Mouse (Mus musculus) heart, embryonic 11.5 days (tissue): ENCODE results near the gene Acot6. TPM values are rescaled to one million over a fixed set of nuclear protein-coding genes. Genes with fewer than 3 reads are reported as not detected.

Experiments used
- ATAC-seq: fragments of 200-750 bp; cut with Nextera tagmentation; replicated peaks from 2 replicates; pipeline ENCODE4 v1.8.0; 2017; ENCODE audit warnings: moderate library complexity; ENCODE audit not compliant: insufficient number of reproducible peaks, low FRiP score, low TSS enrichment
- H3K27ac ChIP-seq: fragments of 300-500 bp; sonication (generic); 2 replicates; pipeline ENCODE4 v1.5.1; 2014; ENCODE audit warnings: mild to moderate bottlenecking, low read depth, low read length
- H3K27me3 ChIP-seq: fragments of 300-500 bp; sonication (generic); 2 replicates; pipeline ENCODE4 v1.6.1; 2014; ENCODE audit warnings: mild to moderate bottlenecking, low read length, mixed read lengths; ENCODE audit not compliant: control insufficient read depth, insufficient read depth
- H3K36me3 ChIP-seq: fragments of 300-500 bp; sonication (generic); 2 replicates; pipeline ENCODE4 v1.6.1; 2014; ENCODE audit warnings: mild to moderate bottlenecking, low read length, moderate library complexity, mixed read lengths; ENCODE audit not compliant: control insufficient read depth, insufficient read depth
- H3K4me1 ChIP-seq: fragments of 300-500 bp; sonication (generic); 2 replicates; pipeline ENCODE4 v1.6.1; 2014; ENCODE audit warnings: low read length; ENCODE audit not compliant: control insufficient read depth, insufficient read depth
- H3K4me2 ChIP-seq: fragments of 300-500 bp; sonication (generic); 2 replicates; pipeline ENCODE4 v1.6.1; 2014; ENCODE audit warnings: mild to moderate bottlenecking, moderate library complexity
- H3K4me3 ChIP-seq: fragments of 300-500 bp; sonication (generic); 2 replicates; pipeline ENCODE4 v1.5.1; 2014; ENCODE audit warnings: low read depth, low read length
- H3K9ac ChIP-seq: fragments of 300-500 bp; sonication (generic); 2 replicates; pipeline ENCODE4 v1.6.1; 2014; ENCODE audit warnings: mild to moderate bottlenecking, low read depth, low read length, moderate library complexity
- H3K9me3 ChIP-seq: fragments of 300-500 bp; sonication (generic); replicated peaks from 2 replicates; pipeline ENCODE4 v1.6.1; 2016; ENCODE audit warnings: low read length; ENCODE audit not compliant: control insufficient read depth
- WGBS: fragments of 180-500 bp; shearing (Covaris S2); extraction: QIAGEN DNeasy Blood & Tissue Kit; methylation state at CpG from one replicate; pipeline ENCODE4 v1.1.7; 2014; ENCODE audit not compliant: insufficient replicate concordance; 5-methylcytosine and 5-hydroxymethylcytosine counted together
- polyA plus RNA-seq: library from polyadenylated mRNA; unstranded; fragments of >200 nt; fragmentation: Nextera tagmentation; extraction: Ambion mirVana; gene quantifications from 2 replicates; pipeline ENCODE4 v1.2.1, GENCODE M21; 2014

Gene Acot6
- polyA plus RNA-seq, 1 experiment from 2014 or later = 0.89 TPM

GRCm38 (mm10) chr12:84110814-84111213, 10.4 kb downstream of the Acot6 start:
- no peak overlapping the region for H3K4me2 ChIP-seq
- no peaks in the 10 kb centered on the region for H3K36me3 ChIP-seq
- H3K4me3 ChIP-seq = no peak overlapping the region
- H3K27me3 ChIP-seq = no peaks in the 10 kb centered on the region
- no peak overlapping the region for H3K9ac ChIP-seq
- no peak for ATAC-seq
- WGBS = 82% methylated on average over 4 of the region's 4 CpGs
- no peak overlapping the region for H3K27ac ChIP-seq
- no peaks in the 10 kb centered on the region for H3K4me1 ChIP-seq
- H3K9me3 ChIP-seq = no peaks in the 10 kb centered on the region

- H3K4me2 ChIP-seq = peak overlapping the region; percentile 67
- peak overlapping the region; percentile 79 for H3K4me3 ChIP-seq
- no peaks in the 10 kb centered on the region for H3K27me3 ChIP-seq
- no peaks in the 10 kb centered on the region for H3K4me1 ChIP-seq
- no peak for ATAC-seq
- 46% methylated on average over 6 of the region's 6 CpGs for WGBS
- no peak overlapping the region for H3K27ac ChIP-seq
- H3K9ac ChIP-seq = no peak overlapping the region
- H3K36me3 ChIP-seq = no peaks in the 10 kb centered on the region
- no peaks in the 10 kb centered on the region for H3K9me3 ChIP-seq
These were observed 13.2 kb downstream of the Acot6 start for GRCm38 (mm10) chr12:84113676-84114075.

- Histone ChIP-seq H3K4me2 (peak within 1 kb of the TSS; percentile 67), H3K4me1 (no peaks in the 10 kb centered on the region), H3K9ac (peak within 1 kb of the TSS; percentile 70), H3K27me3 (no peaks in the 10 kb centered on the region), H3K27ac (peak within 1 kb of the TSS; percentile 50; the same call in 1 of the 2 replicates), H3K36me3 (no peaks in the 10 kb centered on the region), H3K9me3 (no peaks in the 10 kb centered on the region), H3K4me3 (peak within 1 kb of the TSS; percentile 79)
- 3% methylated on average over 31 of the region's 35 CpGs for WGBS
- ATAC-seq = peak; percentile 85
These were observed 13.9 kb downstream of the Acot6 start, which contains the start of gene Dnal1 for GRCm38 (mm10) chr12:84114153-84114994. Gene Dnal1, plus strand, starts transcription at chr12:84114366.

GRCm38 (mm10) chr12:84119584-84119983, 19.1 kb downstream of the Acot6 start:
- H3K4me3 ChIP-seq = no peak overlapping the region
- H3K9me3 ChIP-seq = no peaks in the 10 kb centered on the region
- H3K9ac ChIP-seq = no peak overlapping the region
- no peak for ATAC-seq
- 86% methylated on average over 5 of the region's 5 CpGs for WGBS
- no peaks in the 10 kb centered on the region for H3K27me3 ChIP-seq
- H3K4me2 ChIP-seq = no peak overlapping the region
- H3K36me3 ChIP-seq = no peaks in the 10 kb centered on the region
- H3K27ac ChIP-seq = no peak overlapping the region
- no peaks in the 10 kb centered on the region for H3K4me1 ChIP-seq

- WGBS = 74% methylated on average over 12 of the region's 12 CpGs
- H3K27ac ChIP-seq = no peak overlapping the region
- H3K36me3 ChIP-seq = no peaks in the 10 kb centered on the region
- no peak for ATAC-seq
- H3K4me2 ChIP-seq = no peak overlapping the region
- H3K27me3 ChIP-seq = no peaks in the 10 kb centered on the region
- H3K9me3 ChIP-seq = no peaks in the 10 kb centered on the region
- no peak overlapping the region for H3K9ac ChIP-seq
- H3K4me3 ChIP-seq = no peak overlapping the region
- no peaks in the 10 kb centered on the region for H3K4me1 ChIP-seq
These were observed 25.4 kb downstream of the Acot6 start for GRCm38 (mm10) chr12:84125892-84126291.

GRCm38 (mm10) chr12:84126899-84127298, 26.4 kb downstream of the Acot6 start:
- H3K27me3 ChIP-seq = no peaks in the 10 kb centered on the region
- H3K36me3 ChIP-seq = peaks cover 3% of the 10 kb centered on the region; the same call in 1 of the 2 replicates

GRCm38 (mm10) chr12:84128576-84128975, 28.1 kb downstream of the Acot6 start:
- H3K4me1 ChIP-seq = no peaks in the 10 kb centered on the region
- no peaks in the 10 kb centered on the region for H3K27me3 ChIP-seq
- no peak overlapping the region for H3K4me3 ChIP-seq
- no peak for ATAC-seq
- 82% methylated on average over 6 of the region's 6 CpGs for WGBS
- no peak overlapping the region for H3K9ac ChIP-seq
- H3K27ac ChIP-seq = no peak overlapping the region
- no peaks in the 10 kb centered on the region for H3K9me3 ChIP-seq
- peaks cover 8% of the 10 kb centered on the region; the same call in 1 of the 2 replicates for H3K36me3 ChIP-seq
- H3K4me2 ChIP-seq = no peak overlapping the region

More at GRCm38 (mm10) chr12:84126899-84127298, 26.4 kb downstream of the Acot6 start:
- no peak for ATAC-seq
- Histone ChIP-seq H3K9ac (no peak overlapping the region), H3K27ac (no peak overlapping the region), H3K4me2 (no peak overlapping the region), H3K4me3 (no peak overlapping the region), H3K9me3 (no peaks in the 10 kb centered on the region), H3K4me1 (no peaks in the 10 kb centered on the region)
- 73% methylated on average over 2 of the region's 2 CpGs for WGBS

- Histone ChIP-seq H3K27ac (no peak overlapping the region), H3K9me3 (no peaks in the 10 kb centered on the region), H3K4me3 (no peak overlapping the region), H3K36me3 (peaks cover 8% of the 10 kb centered on the region; the same call in 1 of the 2 replicates), H3K9ac (no peak overlapping the region), H3K27me3 (no peaks in the 10 kb centered on the region), H3K4me1 (no peaks in the 10 kb centered on the region), H3K4me2 (no peak overlapping the region)
- no peak for ATAC-seq
- WGBS = 90% methylated on average over 8 of the region's 8 CpGs
These were observed 29.5 kb downstream of the Acot6 start for GRCm38 (mm10) chr12:84129931-84130330.
